Mouse (Mus musculus): ENCODE data around the gene Galnt2. TPM values are rescaled to one million over a fixed set of nuclear protein-coding genes. Genes with fewer than 3 reads are reported as not detected.
A peak's percentile ranks its signal among the peaks of the same experiment; 100 is the strongest.

Gene Galnt2
- polyA plus RNA-seq, 1 experiment = 59.4 TPM

DNA sequence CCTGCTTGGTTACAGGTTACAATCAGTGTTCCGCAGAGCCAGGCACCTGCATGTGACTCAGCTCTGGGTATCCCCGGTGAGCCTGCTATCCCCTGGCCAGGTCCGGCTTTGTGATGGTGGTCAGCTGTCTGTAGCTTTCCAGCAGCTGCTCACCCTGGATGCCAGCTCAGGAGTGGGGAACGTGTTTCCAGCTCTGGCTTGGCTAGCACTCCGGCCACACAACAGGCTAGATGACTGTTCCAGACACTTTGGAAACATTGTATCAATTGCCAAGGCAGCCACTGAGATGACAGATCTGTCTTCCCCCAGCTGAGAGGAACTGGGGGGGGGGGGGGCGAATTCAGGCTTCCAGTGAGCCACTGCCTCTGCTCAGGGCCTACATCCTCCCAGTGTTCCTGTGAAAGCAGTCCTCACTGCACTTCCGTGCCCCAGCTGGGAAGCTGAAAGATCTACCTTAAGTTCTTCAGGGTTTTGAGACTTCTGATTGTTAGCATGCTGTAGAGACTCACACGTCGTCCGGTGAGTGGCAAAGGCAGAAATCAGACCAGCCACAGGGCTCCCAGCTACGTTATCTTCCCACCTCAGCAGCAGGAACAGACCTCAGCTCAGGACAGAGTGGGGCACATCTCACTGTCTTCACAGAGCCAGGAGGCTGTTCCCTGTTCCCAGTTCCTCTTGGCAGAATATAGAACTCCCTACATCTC lies 87.6 kb downstream of the Galnt2 start:
- no peak overlapping the region for H3K4me3 ChIP-seq
- H3K27me3 ChIP-seq (ENCODE audit: control insufficient read depth, insufficient read depth, insufficient read length) = no peaks in the 10 kb centered on the region
- H3ac ChIP-seq (ENCODE audit: control insufficient read depth, insufficient read length) = no peak overlapping the region
- peak; percentile 80 to 94 (median 82) for TF ChIP-seq MYOG (IDR thresholded peaks at IDR 0.05; ENCODE audit: control insufficient read depth in 1 of 3, insufficient read depth in 1 of 3, insufficient read length in 2 of 3, low read depth in 2 of 3)
- TF ChIP-seq MYOD1 (IDR thresholded peaks at IDR 0.05; ENCODE audit: control insufficient read depth in 1 of 3, insufficient read length in 2 of 3, low read depth in 2 of 3) = peak; percentile 67 to 97 (median 92)
- TF ChIP-seq MAX (IDR thresholded peaks at IDR 0.05; ENCODE audit: low read depth) = no peak
- TF ChIP-seq E2F4 (IDR thresholded peaks at IDR 0.05; ENCODE audit: insufficient read depth) = no peak
- TF ChIP-seq TCF12 (IDR thresholded peaks at IDR 0.05; ENCODE audit: insufficient read depth, poor library complexity, severe bottlenecking) = peak; percentile 55
- TF ChIP-seq TCF3 (IDR thresholded peaks at IDR 0.05; ENCODE audit: insufficient read length, low read depth) = peak; percentile 63
- H3K79me2 ChIP-seq (ENCODE audit: control insufficient read depth, insufficient read depth) = no peaks in the 10 kb centered on the region
- no peak overlapping the region for H3K4me2 ChIP-seq (ENCODE audit: low read depth)
- H3K36me3 ChIP-seq (ENCODE audit: control insufficient read depth, insufficient read depth) = peaks cover 3% of the 10 kb centered on the region

DNA sequence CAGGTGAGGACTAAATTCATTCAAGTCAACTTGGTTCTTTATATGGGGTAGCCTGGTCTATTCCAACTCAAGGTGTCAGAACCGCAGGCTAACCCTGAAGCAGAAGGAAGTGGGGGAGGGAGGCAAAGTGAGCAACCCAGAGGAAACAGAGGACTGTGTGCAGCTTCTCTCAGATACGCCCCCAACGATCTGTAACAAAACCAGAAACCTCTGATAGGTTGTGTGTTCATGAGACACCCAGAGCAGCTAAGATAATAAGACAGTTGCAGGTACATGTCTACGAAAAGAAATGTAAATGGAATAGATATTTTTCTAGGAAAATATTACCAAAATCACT lies 88.1 kb downstream of the Galnt2 start:
- Histone ChIP-seq H3K36me3 (ENCODE audit: control insufficient read depth, insufficient read depth) (peaks cover 3% of the 10 kb centered on the region), H3K27me3 (ENCODE audit: control insufficient read depth, insufficient read depth, insufficient read length) (no peaks in the 10 kb centered on the region), H3K4me2 (ENCODE audit: low read depth) (no peak overlapping the region), H3K79me2 (ENCODE audit: control insufficient read depth, insufficient read depth) (no peaks in the 10 kb centered on the region), H3K4me3 (no peak overlapping the region), H3ac (ENCODE audit: control insufficient read depth, insufficient read length) (no peak overlapping the region)
- no peak for TF ChIP-seq POLR2A (IDR thresholded peaks at IDR 0.05; ENCODE audit: insufficient read length, low read depth)
- no peak for TF ChIP-seq E2F4 (IDR thresholded peaks at IDR 0.05; ENCODE audit: insufficient read depth)

DNA sequence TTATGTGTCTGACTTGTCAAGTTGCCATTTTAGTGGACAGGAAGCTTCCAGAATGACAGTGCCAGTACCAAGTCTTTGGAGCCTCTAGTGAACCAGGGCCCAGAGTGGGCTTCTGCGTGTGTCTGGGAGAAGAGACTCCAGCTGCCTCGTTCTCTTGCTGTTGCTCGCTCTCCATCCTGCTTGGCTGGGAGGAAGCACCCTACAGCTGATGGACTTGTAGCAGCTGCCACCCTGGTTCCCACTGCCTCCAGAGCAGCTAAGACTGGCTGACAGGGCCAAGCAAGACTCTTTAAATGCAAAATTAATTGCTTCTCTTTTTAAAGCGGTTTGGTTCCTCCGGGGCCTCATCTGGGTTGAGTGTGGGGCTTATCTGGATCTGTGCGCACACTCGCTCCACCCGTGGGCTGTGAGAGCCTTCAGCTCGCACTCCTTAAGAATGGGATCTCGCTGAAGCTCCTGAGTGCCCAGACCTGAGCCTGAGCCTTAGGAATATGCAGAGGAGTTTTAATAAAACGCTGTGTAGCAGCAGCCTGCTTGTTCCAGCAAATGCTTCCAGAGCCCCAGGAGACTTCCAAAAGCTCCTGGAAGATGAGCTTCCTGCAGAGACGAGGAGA lies 90.1 kb downstream of the Galnt2 start:
- H3K27me3 ChIP-seq (ENCODE audit: control insufficient read depth, insufficient read depth, insufficient read length) = no peaks in the 10 kb centered on the region
- no peak overlapping the region for H3ac ChIP-seq (ENCODE audit: control insufficient read depth, insufficient read length)
- no peak overlapping the region for H3K4me2 ChIP-seq (ENCODE audit: low read depth)
- peaks cover 16% of the 10 kb centered on the region for H3K36me3 ChIP-seq (ENCODE audit: control insufficient read depth, insufficient read depth)
- no peak overlapping the region for H3K4me3 ChIP-seq
- TF ChIP-seq USF1 (IDR thresholded peaks at IDR 0.05; ENCODE audit: low read depth) = no peak
- peak in 1 of 3 experiments; percentile 52 for TF ChIP-seq MYOG (IDR thresholded peaks at IDR 0.05; ENCODE audit: control insufficient read depth in 1 of 3, insufficient read depth in 1 of 3, insufficient read length in 2 of 3, low read depth in 2 of 3)
- TF ChIP-seq MYOD1 (IDR thresholded peaks at IDR 0.05; ENCODE audit: control insufficient read depth in 1 of 3, insufficient read length in 2 of 3, low read depth in 2 of 3) = peak in 2 of 3 experiments; percentile 73 to 76
- H3K79me2 ChIP-seq (ENCODE audit: control insufficient read depth, insufficient read depth) = no peaks in the 10 kb centered on the region

DNA sequence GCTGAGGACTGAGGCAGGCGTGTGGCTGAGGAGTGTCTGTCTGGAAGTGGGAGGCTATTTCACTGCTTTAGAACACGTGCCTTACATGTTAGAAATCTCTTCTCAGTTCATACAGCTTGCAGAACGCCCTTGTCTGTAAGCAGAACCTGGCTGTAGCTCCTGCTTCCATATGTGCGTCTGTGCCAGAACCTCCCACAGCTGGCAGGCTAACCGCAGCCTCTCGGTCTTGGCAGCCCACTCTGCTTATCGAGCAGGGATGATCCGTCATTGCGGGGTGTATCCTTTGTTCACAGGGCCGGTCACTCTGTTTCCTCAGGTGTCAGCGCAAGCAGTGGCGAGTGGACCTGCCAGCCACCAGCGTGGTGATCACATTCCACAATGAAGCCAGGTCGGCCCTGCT lies 92.2 kb downstream of the Galnt2 start:
- H3K4me2 ChIP-seq (ENCODE audit: low read depth) = no peak overlapping the region
- no peaks in the 10 kb centered on the region for H3K79me2 ChIP-seq (ENCODE audit: control insufficient read depth, insufficient read depth)
- H3K36me3 ChIP-seq (ENCODE audit: control insufficient read depth, insufficient read depth) = peaks cover 16% of the 10 kb centered on the region
- TF ChIP-seq MYOG (IDR thresholded peaks at IDR 0.05; ENCODE audit: control insufficient read depth in 1 of 3, insufficient read depth in 1 of 3, insufficient read length in 2 of 3, low read depth in 2 of 3) = no peak
- no peak for TF ChIP-seq MAX (IDR thresholded peaks at IDR 0.05; ENCODE audit: low read depth)
- no peak for TF ChIP-seq SRF (IDR thresholded peaks at IDR 0.05; ENCODE audit: control insufficient read depth, insufficient read length, low read depth)
- no peak for TF ChIP-seq MYOD1 (IDR thresholded peaks at IDR 0.05; ENCODE audit: control insufficient read depth in 1 of 3, insufficient read length in 2 of 3, low read depth in 2 of 3)
- no peak for TF ChIP-seq POLR2A (IDR thresholded peaks at IDR 0.05; ENCODE audit: insufficient read length, low read depth)
- TF ChIP-seq REST (IDR thresholded peaks at IDR 0.05; ENCODE audit: insufficient read depth, insufficient read length) = no peak
- no peak for TF ChIP-seq POLR2AphosphoS2 (IDR thresholded peaks at IDR 0.05; ENCODE audit: insufficient read length, low read depth)
- H3K27me3 ChIP-seq (ENCODE audit: control insufficient read depth, insufficient read depth, insufficient read length) = no peaks in the 10 kb centered on the region
- no peak overlapping the region for H3K4me3 ChIP-seq
- no peak overlapping the region for H3ac ChIP-seq (ENCODE audit: control insufficient read depth, insufficient read length)

DNA sequence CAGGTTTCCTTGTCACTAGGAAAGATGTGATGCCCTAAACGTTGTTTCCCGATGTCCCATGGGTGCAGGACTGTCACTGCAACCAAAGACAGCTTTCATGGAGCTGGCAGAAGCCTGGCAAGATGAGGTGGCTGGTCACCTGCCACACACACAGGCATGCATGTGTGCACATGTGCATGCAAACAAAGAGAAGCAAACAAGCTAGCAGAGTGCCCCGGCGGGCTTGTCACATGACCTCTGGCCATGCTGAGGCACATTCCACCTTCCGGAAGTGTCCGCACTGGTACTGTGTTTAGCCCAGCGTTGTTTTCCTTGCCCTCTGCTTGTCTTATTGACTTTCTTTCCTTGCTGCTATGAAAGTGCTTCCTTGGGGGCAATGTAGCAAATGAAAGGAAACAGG lies 97.1 kb downstream of the Galnt2 start:
- H3K36me3 ChIP-seq (ENCODE audit: control insufficient read depth, insufficient read depth) = peaks cover 19% of the 10 kb centered on the region
- TF ChIP-seq CEBPB (IDR thresholded peaks at IDR 0.05; ENCODE audit: insufficient read depth, poor library complexity, severe bottlenecking) = no peak
- no peak for TF ChIP-seq SRF (IDR thresholded peaks at IDR 0.05; ENCODE audit: control insufficient read depth, insufficient read length, low read depth)
- no peak for TF ChIP-seq USF1 (IDR thresholded peaks at IDR 0.05; ENCODE audit: low read depth)
- TF ChIP-seq POLR2AphosphoS2 (IDR thresholded peaks at IDR 0.05; ENCODE audit: insufficient read length, low read depth) = no peak
- TF ChIP-seq REST (IDR thresholded peaks at IDR 0.05; ENCODE audit: insufficient read depth, insufficient read length) = no peak
- no peak for TF ChIP-seq TCF3 (IDR thresholded peaks at IDR 0.05; ENCODE audit: insufficient read length, low read depth)
- no peak for TF ChIP-seq POLR2A (IDR thresholded peaks at IDR 0.05; ENCODE audit: insufficient read length, low read depth)
- TF ChIP-seq TCF12 (IDR thresholded peaks at IDR 0.05; ENCODE audit: insufficient read depth, poor library complexity, severe bottlenecking) = no peak

More for the DNA sequence above, 97.1 kb downstream of the Galnt2 start:
- Histone ChIP-seq H3ac (ENCODE audit: control insufficient read depth, insufficient read length) (no peak overlapping the region), H3K79me2 (ENCODE audit: control insufficient read depth, insufficient read depth) (no peaks in the 10 kb centered on the region), H3K4me2 (ENCODE audit: low read depth) (no peak overlapping the region), H3K27me3 (ENCODE audit: control insufficient read depth, insufficient read depth, insufficient read length) (no peaks in the 10 kb centered on the region), H3K4me3 (no peak overlapping the region)

Data from myocyte (in vitro differentiated cells).